Mouse (Mus musculus) embryonic facial prominence, embryonic 13.5 days (tissue): ENCODE results near the gene Sumo1. TPM values are rescaled to one million over a fixed set of nuclear protein-coding genes. Genes with fewer than 3 reads are reported as not detected.
A peak's percentile ranks its signal among the peaks of the same experiment; 100 is the strongest.

Experiments
- ATAC-seq: fragments of 200-750 bp; cut with Nextera tagmentation; 2 replicates; pipeline ENCODE4 v1.8.0; 2017; ENCODE audit warnings: low read depth; ENCODE audit not compliant: insufficient number of reproducible peaks, insufficient read depth, low FRiP score, low TSS enrichment
- H3K27ac ChIP-seq: fragments of 300-500 bp; sonication (generic); 2 replicates; pipeline ENCODE4 v1.5.1; 2015; ENCODE audit warnings: moderate library complexity, mild to moderate bottlenecking, inconsistent platforms
- H3K27me3 ChIP-seq: fragments of 300-500 bp; sonication (generic); 2 replicates; pipeline ENCODE4 v1.6.1; 2015; ENCODE audit warnings: mild to moderate bottlenecking, inconsistent platforms
- H3K36me3 ChIP-seq: fragments of 300-500 bp; sonication (generic); 2 replicates; pipeline ENCODE4 v1.6.1; 2015; ENCODE audit warnings: mild to moderate bottlenecking, inconsistent platforms
- H3K4me1 ChIP-seq: fragments of 300-500 bp; sonication (generic); 2 replicates; pipeline ENCODE4 v1.6.1; 2015; ENCODE audit warnings: inconsistent platforms
- H3K4me2 ChIP-seq: fragments of 300-500 bp; sonication (generic); 2 replicates; pipeline ENCODE4 v1.6.1; 2015; ENCODE audit warnings: moderate library complexity, mild to moderate bottlenecking, inconsistent platforms
- H3K4me3 ChIP-seq: fragments of 300-500 bp; sonication (generic); 2 replicates; pipeline ENCODE4 v1.5.1; 2015; ENCODE audit warnings: mild to moderate bottlenecking, inconsistent platforms
- H3K9ac ChIP-seq: fragments of 300-500 bp; sonication (generic); 2 replicates; pipeline ENCODE4 v1.6.1; 2015; ENCODE audit warnings: mild to moderate bottlenecking, inconsistent platforms
- H3K9me3 ChIP-seq: fragments of 300-500 bp; sonication (generic); 2 replicates; pipeline ENCODE4 v1.6.1; 2016; ENCODE audit warnings: inconsistent platforms
- WGBS: fragments of 180-500 bp; shearing (Covaris S2); methylation state at CpG from one replicate; pipeline ENCODE4 v1.1.7; 2015; ENCODE audit warnings: mixed read lengths; 5-methylcytosine and 5-hydroxymethylcytosine counted together
- polyA plus RNA-seq: library from polyadenylated mRNA; unstranded; fragments of >200 nt; fragmentation: Nextera tagmentation; extraction: Ambion mirVana; gene quantifications from 2 replicates; pipeline ENCODE4 v1.2.1, GENCODE M21; 2015

Sumo1 gene
- polyA plus RNA-seq, 1 experiment from 2014 or later, result 472 TPM

DNA sequence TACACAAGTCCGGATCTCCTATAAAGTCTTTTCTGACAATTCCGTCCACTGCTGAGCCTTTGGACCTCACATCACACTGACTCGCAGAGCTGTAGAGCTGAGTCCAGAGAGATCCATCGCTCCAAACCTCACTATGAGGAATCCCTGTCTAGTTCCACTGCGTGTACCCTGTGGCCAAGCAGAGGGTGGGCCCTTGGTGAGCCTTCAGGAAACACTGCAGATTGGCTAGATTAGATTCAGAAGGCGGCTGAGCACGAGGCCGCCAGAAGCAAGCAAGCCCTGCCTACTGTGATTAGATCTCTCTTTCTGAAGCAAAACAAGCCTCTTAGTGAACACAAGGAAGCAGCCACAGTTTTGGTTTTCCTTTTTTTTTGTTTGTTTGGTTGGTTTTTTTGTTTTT is 126.7 kb downstream of the Sumo1 start:
- Histone ChIP-seq H3K4me2 (no peak overlapping the region), H3K9me3 (no peaks in the 10 kb centered on the region), H3K4me1 (peaks cover 20% of the 10 kb centered on the region), H3K27me3 (no peaks in the 10 kb centered on the region), H3K4me3 (no peak overlapping the region), H3K27ac (peak overlapping the region; percentile 55; the same call in 1 of the 2 replicates), H3K9ac (no peak overlapping the region), H3K36me3 (no peaks in the 10 kb centered on the region)
- ATAC-seq, result no peak
- 54% methylated on average over 8 of the region's 8 CpGs for WGBS

DNA sequence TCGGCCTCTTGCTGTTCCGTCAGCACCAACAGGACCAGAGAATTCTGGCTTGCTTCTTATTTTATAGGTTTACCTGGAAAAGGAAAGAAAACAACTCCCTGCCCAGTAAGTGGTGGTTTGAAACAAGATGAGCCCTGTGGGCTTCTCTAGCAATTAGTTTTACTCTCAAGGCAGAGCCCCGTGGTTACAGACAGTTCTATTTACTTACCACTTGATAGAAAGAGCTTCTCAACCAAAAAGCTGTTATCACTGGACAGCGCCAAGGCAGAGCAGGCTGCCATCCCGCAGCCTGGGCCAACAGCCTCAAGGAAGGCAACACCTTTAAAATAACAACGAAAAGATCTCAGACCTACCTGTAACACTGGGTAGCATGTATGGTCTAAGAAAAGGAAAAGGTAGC is 128.4 kb downstream of the Sumo1 start:
- no peak overlapping the region for H3K27ac ChIP-seq
- no peaks in the 10 kb centered on the region for H3K27me3 ChIP-seq
- H3K9me3 ChIP-seq, result no peaks in the 10 kb centered on the region
- no peak overlapping the region for H3K9ac ChIP-seq
- peaks cover 20% of the 10 kb centered on the region for H3K4me1 ChIP-seq
- H3K36me3 ChIP-seq, result no peaks in the 10 kb centered on the region
- H3K4me2 ChIP-seq, result no peak overlapping the region
- no peak overlapping the region for H3K4me3 ChIP-seq
- WGBS, result 57% methylated on average over 6 of the region's 6 CpGs
- ATAC-seq, result no peak

DNA sequence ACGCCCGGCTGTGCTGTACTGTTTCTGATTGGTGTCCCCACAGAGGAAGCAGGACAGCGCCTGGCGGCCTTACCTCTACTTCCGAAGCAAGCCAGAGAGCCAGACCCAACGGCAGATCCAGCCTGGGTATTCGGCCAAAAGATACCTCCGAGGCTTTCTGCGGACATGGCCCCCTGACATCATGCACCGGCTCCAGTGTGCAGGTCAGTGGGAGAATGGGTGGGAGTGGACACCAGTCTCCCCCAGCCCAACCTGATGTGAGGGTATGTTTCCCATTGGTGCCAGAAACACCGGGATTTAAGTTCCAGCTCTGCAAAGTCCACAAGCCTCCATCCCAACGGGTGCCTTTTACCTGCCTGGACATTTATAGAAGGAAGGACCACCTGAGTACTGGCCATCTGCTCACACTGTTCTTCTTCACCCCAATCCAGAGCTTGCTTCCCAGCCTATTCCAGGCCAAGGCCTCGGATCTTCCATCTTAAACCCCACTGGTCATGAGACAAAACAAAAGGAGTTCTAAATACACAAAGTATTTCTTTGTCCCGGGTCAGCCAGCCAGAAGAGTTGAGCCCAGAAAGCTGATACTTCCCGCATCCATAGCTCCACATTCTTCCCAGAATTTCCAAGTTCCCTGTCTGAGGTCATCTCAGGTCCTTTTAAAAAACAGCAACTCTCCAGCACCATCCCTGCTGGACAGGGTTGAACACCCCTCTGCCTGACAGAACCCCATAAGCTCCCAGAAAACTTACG is 129.2 kb downstream of the Sumo1 start:
- Histone ChIP-seq H3K4me2 (no peak overlapping the region), H3K27ac (no peak overlapping the region), H3K4me3 (no peak overlapping the region), H3K9ac (no peak overlapping the region), H3K36me3 (no peaks in the 10 kb centered on the region), H3K4me1 (peaks cover 20% of the 10 kb centered on the region), H3K9me3 (no peaks in the 10 kb centered on the region), H3K27me3 (no peaks in the 10 kb centered on the region)
- 82% methylated on average over 16 of the region's 16 CpGs for WGBS
- ATAC-seq, result no peak

DNA sequence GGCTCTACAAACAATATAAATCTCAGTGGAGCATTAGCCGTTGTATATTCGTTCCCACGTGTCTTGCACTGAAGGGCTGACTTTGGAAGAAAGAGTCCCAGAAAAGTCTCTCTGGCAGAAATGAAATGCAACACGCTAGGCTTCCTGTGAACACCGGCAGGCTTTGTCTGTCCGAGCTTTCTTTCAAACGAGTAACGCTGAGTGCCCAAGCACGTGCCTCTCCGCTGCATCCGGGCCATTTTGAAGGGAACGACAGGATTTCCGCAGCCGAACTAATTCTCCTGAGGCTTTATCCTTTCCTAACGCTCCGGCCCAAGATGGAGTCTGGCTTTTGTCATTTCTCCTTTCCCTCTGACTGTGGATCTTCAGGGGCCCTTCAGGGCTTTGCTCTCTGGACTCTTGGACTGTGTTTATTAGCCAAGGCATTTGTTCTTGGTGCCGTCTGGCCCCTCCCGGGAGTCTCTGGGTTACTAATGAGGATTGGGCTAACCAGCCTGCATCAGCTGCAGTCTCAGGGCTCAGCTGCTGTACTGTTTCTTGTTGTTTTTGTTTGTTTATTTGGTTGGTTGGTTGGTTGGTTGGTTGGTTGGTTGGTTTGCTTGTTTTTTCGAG is 130.0 kb downstream of the Sumo1 start:
- WGBS, result 81% methylated on average over 19 of the region's 19 CpGs
- Histone ChIP-seq H3K9me3 (no peaks in the 10 kb centered on the region), H3K9ac (no peak overlapping the region), H3K27ac (no peak overlapping the region), H3K36me3 (no peaks in the 10 kb centered on the region), H3K4me3 (no peak overlapping the region), H3K4me1 (peaks cover 24% of the 10 kb centered on the region), H3K4me2 (no peak overlapping the region), H3K27me3 (no peaks in the 10 kb centered on the region)
- ATAC-seq, result no peak

DNA sequence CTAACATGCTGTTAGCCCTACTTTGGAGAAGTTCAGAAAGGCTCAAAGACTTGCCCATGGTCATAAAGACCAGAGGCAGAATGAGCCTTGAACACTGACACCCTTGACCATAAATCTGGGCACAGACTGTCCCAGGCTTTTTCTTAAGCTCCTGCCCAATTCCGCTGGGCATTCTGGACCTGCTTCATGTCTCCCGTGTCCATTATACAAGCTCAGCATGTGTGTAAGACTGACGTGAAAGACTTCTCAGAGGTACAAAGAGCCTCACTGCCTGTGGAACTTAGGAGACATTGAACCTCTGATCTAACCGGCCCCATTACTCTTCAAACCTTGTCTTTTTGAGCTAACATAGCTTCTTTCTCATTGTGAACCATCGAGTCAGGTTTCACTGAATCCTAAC is 132.3 kb downstream of the Sumo1 start:
- 84% methylated on average over 5 of the region's 5 CpGs for WGBS
- ATAC-seq, result no peak
- no peaks in the 10 kb centered on the region for H3K9me3 ChIP-seq

More for the DNA sequence above, 132.3 kb downstream of the Sumo1 start:
- Histone ChIP-seq H3K27me3 (no peaks in the 10 kb centered on the region), H3K9ac (no peak overlapping the region), H3K27ac (no peak overlapping the region), H3K4me1 (peaks cover 23% of the 10 kb centered on the region), H3K4me3 (no peak overlapping the region), H3K36me3 (no peaks in the 10 kb centered on the region), H3K4me2 (no peak overlapping the region)

Other genes starting within 250 kb of the Sumo1 start
- 13.4 and 13.7 TPM in 2 replicates for gene Fzd7, start 188.4 kb downstream of the Sumo1 start, polyA plus RNA-seq
- 2.7 and 2.8 TPM in 2 replicates for gene Gm973, start 154.6 kb downstream of the Sumo1 start, polyA plus RNA-seq
- 272 and 277 TPM in 2 replicates for gene Nop58, start 14.1 kb upstream of the Sumo1 start, polyA plus RNA-seq
- 10.5 and 12.0 TPM in 2 replicates for gene Bmpr2, start 92.6 kb upstream of the Sumo1 start, polyA plus RNA-seq
- 11.0 and 11.7 TPM in 2 replicates for gene Fam117b, start 242.2 kb upstream of the Sumo1 start, polyA plus RNA-seq